Mouse (Mus musculus) thymus, adult 2 months (tissue): ENCODE measurements around the gene Rps6kb1. TPM values are rescaled to one million over a fixed set of nuclear protein-coding genes. Genes with fewer than 3 reads are reported as not detected.

Experiments
- DNase-seq: peaks from one replicate; pipeline ENCODE4 v3.0.0; 2021
- H3K27ac ChIP-seq: fragments of 200-500 bp; 2 replicates; pipeline ENCODE4 v1.5.1; 2012; ENCODE audit warnings: low read length, control low read depth; ENCODE audit not compliant: control insufficient read depth, insufficient read depth
- H3K27me3 ChIP-seq: fragments of 200-500 bp; 2 replicates; pipeline ENCODE4 v1.6.1; 2012; ENCODE audit warnings: mild to moderate bottlenecking, low read length, moderate library complexity, mixed read lengths; ENCODE audit not compliant: control insufficient read depth, insufficient read depth
- H3K36me3 ChIP-seq: fragments of 200-500 bp; 2 replicates; pipeline ENCODE4 v1.6.1; 2012; ENCODE audit warnings: mild to moderate bottlenecking, low read length, moderate library complexity; ENCODE audit not compliant: control insufficient read depth, insufficient read depth
- H3K4me1 ChIP-seq: fragments of 200-500 bp; replicated peaks from 2 replicates; pipeline ENCODE4 v1.6.1; 2012; ENCODE audit warnings: low read length; ENCODE audit not compliant: control insufficient read depth, insufficient read depth
- H3K4me3 ChIP-seq: fragments of 200-500 bp; 2 replicates; pipeline ENCODE4 v1.5.1; 2012; ENCODE audit warnings: mild to moderate bottlenecking, low read length, control low read depth, moderate library complexity; ENCODE audit not compliant: control insufficient read depth, insufficient read depth
- CTCF ChIP-seq: fragments of 200-500 bp; IDR thresholded peaks from 2 replicates; pipeline ENCODE4 v1.5.1; 2012; ENCODE audit warnings: mild to moderate bottlenecking, control low read depth, low read length, moderate library complexity, borderline replicate concordance; ENCODE audit not compliant: control insufficient read depth, poor library complexity, insufficient read depth; ENCODE audit errors: extremely low read depth
- POLR2A ChIP-seq: fragments of 200-500 bp; IDR thresholded peaks from 2 replicates; pipeline ENCODE4 v1.6.1; 2012; ENCODE audit warnings: mild to moderate bottlenecking, low read length, control low read depth, moderate library complexity; ENCODE audit not compliant: control insufficient read depth, poor library complexity, insufficient read depth; ENCODE audit errors: extremely low read depth
- WGBS: fragments of 180-500 bp; shearing (Covaris S2); methylation state at CpG from one replicate; pipeline ENCODE4 v1.1.7; 2018; 5-methylcytosine and 5-hydroxymethylcytosine counted together
- polyA plus RNA-seq: library from polyadenylated mRNA; depleted of rRNA; stranded (reverse); fragments of >200 nt; gene quantifications from 2 replicates; pipeline ENCODE4 v1.2.3, GENCODE M21; 2012; rRNA removed

The Rps6kb1 gene
- polyA plus RNA-seq, 1 experiment = 12.2 TPM

GRCm38 (mm10) chr11:86453991-86454390, 90.6 kb downstream of the Rps6kb1 start:
- H3K4me1 ChIP-seq = no peaks in the 10 kb centered on the region
- no peaks in the 10 kb centered on the region for H3K27me3 ChIP-seq
- no peak for DNase-seq
- no peak overlapping the region for H3K4me3 ChIP-seq
- H3K27ac ChIP-seq = no peak overlapping the region
- WGBS = 98% methylated on average over 5 of the region's 5 CpGs
- H3K36me3 ChIP-seq = no peaks in the 10 kb centered on the region
- TF ChIP-seq POLR2A (no peak), CTCF (no peak)

Other genes with a start within 250 kb of the Rps6kb1 start
- gene Med13, start 187.2 kb downstream of the Rps6kb1 start, polyA plus RNA-seq = 60.6 and 69.5 TPM in 2 replicates
- 6.4 and 9.3 TPM in 2 replicates for gene Rnft1, start 60.1 kb downstream of the Rps6kb1 start, polyA plus RNA-seq
- 5.7 and 5.9 TPM in 2 replicates for gene Tubd1, start 186 bp upstream of the Rps6kb1 start, polyA plus RNA-seq
- 33.3 and 36.7 TPM in 2 replicates for gene Vmp1, start 139.0 kb upstream of the Rps6kb1 start, polyA plus RNA-seq
- gene Ptrh2, start 139.2 kb upstream of the Rps6kb1 start, polyA plus RNA-seq = 4.3 and 5.2 TPM in 2 replicates
- gene Cltc, start 212.8 kb upstream of the Rps6kb1 start, polyA plus RNA-seq = 70.7 and 77.3 TPM in 2 replicates